Mouse (Mus musculus): ENCODE measurements around the gene Slc22a29. TPM values are rescaled to one million over a fixed set of nuclear protein-coding genes. Genes with fewer than 3 reads are reported as not detected.
"Not testable (repeated sequence)": the region's sequence is repeated elsewhere in the genome, so short reads cannot be mapped to it uniquely, and the experiment has no call there.

Gene Slc22a29
- polyA plus RNA-seq (2015; fragmentation: Nextera tagmentation; extraction: Ambion mirVana), result 0.62 and 0.73 TPM in 2 replicates

DNA sequence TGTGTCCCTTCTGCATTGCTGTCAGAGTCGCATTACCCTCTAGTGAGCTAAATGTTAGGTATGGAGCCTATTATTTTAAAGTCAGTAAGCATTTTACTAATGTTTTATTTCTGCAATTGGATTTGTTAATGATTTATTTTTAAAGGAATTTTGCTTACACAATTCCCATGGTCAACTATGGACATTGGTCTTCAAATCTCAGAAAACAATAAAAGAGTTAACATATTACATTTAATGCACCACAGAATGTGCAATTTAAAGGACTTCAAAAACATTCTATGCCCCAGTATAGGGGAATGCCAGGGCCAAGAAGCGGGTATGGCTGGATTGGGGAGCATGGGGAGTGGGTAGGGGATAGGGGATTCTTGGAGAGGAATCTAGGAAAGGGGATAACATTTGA, at the start of gene Slc22a29:
Gene Slc22a29 (minus strand): TSS at position 101 of the 400 bp plus-strand sequence.
- 80% methylated on average over 2 of the region's 2 CpGs for WGBS
- H3K36me3 ChIP-seq, result no peaks in the 10 kb centered on the region
- H3K4me2 ChIP-seq, result no peak within 1 kb of the TSS
- H3K9ac ChIP-seq, result no peak within 1 kb of the TSS
- no peaks in the 10 kb centered on the region for H3K27me3 ChIP-seq
- no peaks in the 10 kb centered on the region for H3K4me1 ChIP-seq
- no peak within 1 kb of the TSS for H3K4me3 ChIP-seq (replicated peaks)
- ATAC-seq (replicated peaks; ENCODE audit: low FRiP score), result no peak
- no peak within 1 kb of the TSS for H3K27ac ChIP-seq
- H3K9me3 ChIP-seq (replicated peaks), result no peaks in the 10 kb centered on the region

DNA sequence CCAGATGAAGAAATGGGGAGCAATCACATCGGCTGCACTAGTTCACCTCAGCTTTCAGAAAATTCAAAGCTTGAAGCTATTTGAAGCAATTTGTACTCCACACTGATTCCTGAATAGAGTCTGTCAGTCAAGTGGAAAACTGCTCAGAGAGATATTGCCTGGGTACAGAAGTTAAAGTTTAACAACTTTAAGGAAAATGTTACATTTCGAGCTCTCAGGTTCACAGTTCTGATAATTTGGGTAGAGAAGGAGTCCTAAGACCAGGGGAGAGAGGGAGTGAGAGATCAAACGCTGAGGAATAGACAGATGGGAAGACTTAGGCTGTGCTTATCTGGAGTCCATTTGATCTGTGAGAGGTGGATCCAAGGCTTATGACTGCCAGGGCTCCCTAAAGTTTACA, 46.6 kb upstream of the Slc22a29 start:
- no peaks in the 10 kb centered on the region for H3K9me3 ChIP-seq (replicated peaks)
- no peaks in the 10 kb centered on the region for H3K36me3 ChIP-seq
- H3K4me2 ChIP-seq, result no peak overlapping the region
- H3K4me1 ChIP-seq, result no peaks in the 10 kb centered on the region
- no peaks in the 10 kb centered on the region for H3K27me3 ChIP-seq
- WGBS, result 62% methylated on average over 3 of the region's 3 CpGs
- H3K9ac ChIP-seq, result no peak overlapping the region
- no peak overlapping the region for H3K4me3 ChIP-seq (replicated peaks)
- ATAC-seq (replicated peaks; ENCODE audit: low FRiP score), result peak; percentile 67
- H3K27ac ChIP-seq, result peak overlapping the region; percentile 48; the same call in 1 of the 2 replicates

DNA sequence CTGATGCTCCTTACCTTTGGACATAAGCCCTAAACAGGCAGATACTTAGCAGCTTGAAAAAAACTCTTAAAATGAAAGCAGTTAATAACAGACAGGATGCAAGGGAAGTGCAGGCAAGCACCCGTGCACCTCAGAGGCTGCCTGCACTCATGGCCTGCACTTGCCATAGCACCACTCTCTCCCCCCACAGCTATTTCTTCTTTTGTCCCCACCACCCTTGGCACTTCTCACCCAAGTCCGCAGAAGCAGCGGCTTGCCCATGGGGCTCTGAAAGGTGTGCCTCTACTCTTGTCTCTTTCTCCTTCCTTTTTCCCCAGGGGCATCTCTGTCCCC, 34.0 kb upstream of the Slc22a29 start:
- WGBS, result 31% methylated on average over 3 of the region's 3 CpGs
- H3K27ac ChIP-seq, result peak overlapping the region; percentile 91
- H3K4me2 ChIP-seq, result peak overlapping the region; percentile 70
- no peaks in the 10 kb centered on the region for H3K9me3 ChIP-seq (replicated peaks)
- peak overlapping the region; percentile 65 for H3K4me3 ChIP-seq (replicated peaks)
- H3K36me3 ChIP-seq, result no peaks in the 10 kb centered on the region
- H3K9ac ChIP-seq, result peak overlapping the region; percentile 57
- no peaks in the 10 kb centered on the region for H3K27me3 ChIP-seq
- no peaks in the 10 kb centered on the region for H3K4me1 ChIP-seq
- ATAC-seq (replicated peaks; ENCODE audit: low FRiP score), result no peak

DNA sequence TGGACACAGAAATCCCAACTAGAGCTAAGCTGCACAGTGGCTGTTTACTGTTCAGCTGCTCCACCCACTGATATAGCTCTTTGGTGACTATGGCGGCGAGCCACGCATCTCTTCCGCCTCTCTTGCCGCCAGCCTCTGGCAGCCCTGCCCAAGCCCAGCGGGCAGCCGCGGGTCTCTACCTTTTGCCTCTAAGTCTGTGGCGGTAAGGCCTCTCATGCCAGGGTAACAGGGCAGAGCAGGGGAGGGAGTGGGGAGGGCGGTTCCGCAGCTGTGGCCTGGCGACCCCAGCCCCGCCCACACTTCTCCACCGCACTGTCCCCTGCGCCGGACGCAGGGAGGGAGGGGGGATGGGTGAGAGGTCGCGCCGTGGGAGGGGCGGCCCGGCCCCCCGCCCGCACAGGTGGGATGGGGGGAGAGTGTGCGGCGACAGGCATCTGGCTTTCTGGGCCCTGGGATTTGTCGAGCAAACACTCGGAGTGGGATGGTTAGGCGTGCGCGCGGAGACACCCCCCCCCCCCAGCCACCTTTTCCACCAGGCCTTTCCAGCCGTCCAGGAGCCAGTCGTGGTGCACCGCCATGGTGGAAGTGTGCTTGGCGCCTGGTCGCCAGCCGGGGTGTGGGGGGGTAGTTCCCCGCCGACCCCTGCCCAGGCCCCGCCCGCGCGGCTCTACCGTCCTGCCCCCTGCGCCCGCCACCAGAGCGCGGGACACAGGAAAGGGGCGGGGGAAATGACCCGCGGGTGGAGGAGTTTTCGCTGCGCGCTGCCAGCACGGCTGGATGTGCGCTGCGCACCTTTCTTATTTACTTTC, 33.4 kb upstream of the Slc22a29 start:
- no peaks in the 10 kb centered on the region for H3K9me3 ChIP-seq (replicated peaks)
- peak overlapping the region; percentile 70 for H3K4me2 ChIP-seq
- ATAC-seq (replicated peaks; ENCODE audit: low FRiP score), result peak; percentile 99
- no peaks in the 10 kb centered on the region for H3K4me1 ChIP-seq
- no peaks in the 10 kb centered on the region for H3K36me3 ChIP-seq
- peak overlapping the region; percentile 65 for H3K4me3 ChIP-seq (replicated peaks)
- peak overlapping the region; percentile 57 for H3K9ac ChIP-seq
- no peaks in the 10 kb centered on the region for H3K27me3 ChIP-seq
- 10% methylated on average over 44 of the region's 58 CpGs for WGBS
- H3K27ac ChIP-seq, result peak overlapping the region; percentile 91

DNA sequence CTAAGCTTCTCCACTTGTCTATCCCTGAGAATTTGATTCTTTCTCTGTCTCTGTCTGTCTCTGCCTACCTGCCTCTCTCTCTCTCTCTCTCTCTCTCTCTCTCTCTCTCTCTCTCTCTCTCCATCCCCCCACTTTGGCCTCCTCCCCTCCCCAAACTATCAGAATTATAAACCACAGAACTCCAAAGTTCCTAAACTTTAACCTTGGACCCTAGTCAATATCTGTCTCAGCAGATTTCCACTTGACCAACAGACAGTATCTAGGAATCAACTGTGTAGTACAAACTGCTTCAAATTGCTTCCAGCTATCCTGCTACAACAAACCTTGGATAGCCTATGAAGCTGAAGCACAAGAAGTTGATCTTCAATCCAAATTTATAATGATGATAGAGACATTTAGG, 10.2 kb upstream of the Slc22a29 start:
- Histone ChIP-seq H3K27me3 (no peaks in the 10 kb centered on the region), H3K4me3 (replicated peaks) (no peak overlapping the region), H3K4me2 (no peak overlapping the region), H3K27ac (no peak overlapping the region), H3K9me3 (replicated peaks) (no peaks in the 10 kb centered on the region; the same call in 1 of the 2 replicates), H3K9ac (no peak overlapping the region), H3K36me3 (no peaks in the 10 kb centered on the region), H3K4me1 (no peaks in the 10 kb centered on the region)
- no peak for ATAC-seq (replicated peaks; ENCODE audit: low FRiP score)

DNA sequence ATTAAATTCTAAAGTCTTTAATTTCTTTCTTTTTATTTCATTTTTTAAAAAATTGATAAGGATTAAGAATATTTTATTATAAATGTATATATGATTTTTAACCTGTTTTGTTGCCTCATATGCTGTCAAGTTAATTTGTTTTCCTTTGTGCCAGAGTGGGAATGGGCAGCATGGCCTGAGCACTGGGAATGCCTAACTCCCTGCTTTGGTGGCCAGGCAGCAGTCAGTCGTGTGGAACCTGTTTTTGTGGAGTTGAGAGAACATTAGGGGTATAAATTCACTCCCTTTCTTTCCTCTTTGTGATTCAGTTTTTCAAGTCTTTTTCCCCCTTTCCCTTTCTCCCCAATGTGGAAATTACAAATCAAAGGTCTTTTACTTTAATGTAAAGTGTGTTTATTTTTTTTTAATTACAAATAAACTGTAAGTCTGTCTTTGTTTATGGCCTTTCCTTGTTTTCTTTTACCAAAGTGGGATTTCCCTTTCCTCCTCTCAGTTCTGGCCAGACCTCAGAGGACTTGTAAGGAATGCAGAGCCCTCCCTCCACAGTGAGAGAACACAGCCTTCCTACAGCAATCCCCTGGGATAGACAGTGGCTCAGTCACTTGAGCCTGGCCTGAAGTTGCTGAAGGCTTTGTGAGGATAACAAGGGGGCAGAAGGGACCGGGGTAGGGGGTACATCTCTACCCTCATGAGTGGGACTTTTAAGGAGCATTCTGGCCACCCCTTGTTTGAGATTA, 69.7 kb downstream of the Slc22a29 start:
- Histone ChIP-seq H3K27ac (peak overlapping the region; percentile 56; the same call in 1 of the 2 replicates), H3K27me3 (no peaks in the 10 kb centered on the region), H3K36me3 (no peaks in the 10 kb centered on the region), H3K9ac (no peak overlapping the region), H3K4me1 (0 out of 2 replicates have a peak, but pooled peaks cover 4% of the 10 kb centered on the region), H3K4me2 (no peak overlapping the region), H3K4me3 (replicated peaks) (no peak overlapping the region), H3K9me3 (replicated peaks) (0 out of 2 replicates have a peak, but pooled peaks cover 2% of the 10 kb centered on the region)
- ATAC-seq (replicated peaks; ENCODE audit: low FRiP score), result peak; percentile 86
- 44% methylated on average over 2 of the region's 2 CpGs for WGBS

DNA sequence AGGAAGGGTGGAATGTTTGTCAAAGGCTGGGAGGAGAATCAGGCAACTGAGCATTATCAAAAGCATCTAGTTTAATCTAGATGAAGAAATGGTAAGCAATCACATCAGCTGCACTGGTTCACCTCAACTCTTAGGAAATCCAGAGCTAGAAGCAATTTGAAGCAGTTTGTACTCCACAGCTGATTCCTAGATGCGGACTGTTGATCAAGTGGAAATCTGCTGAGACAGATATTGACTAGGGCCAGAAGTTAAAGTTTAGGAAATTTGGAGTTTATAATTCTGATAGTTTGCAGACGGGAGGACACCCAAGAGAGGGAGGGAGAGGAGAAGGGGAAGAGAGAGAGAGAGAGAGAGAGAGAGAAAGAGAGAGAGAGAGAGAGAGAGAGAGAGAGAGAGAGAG, 76.0 kb downstream of the Slc22a29 start:
- H3K27me3 ChIP-seq; H3K4me2 ChIP-seq; ATAC-seq (replicated peaks; ENCODE audit: low FRiP score); H3K9ac ChIP-seq; H3K4me3 ChIP-seq (replicated peaks); H3K4me1 ChIP-seq; H3K27ac ChIP-seq; H3K9me3 ChIP-seq (replicated peaks); H3K36me3 ChIP-seq: not testable (repeated sequence)
- 71% methylated on average over 2 of the region's 2 CpGs for WGBS

DNA sequence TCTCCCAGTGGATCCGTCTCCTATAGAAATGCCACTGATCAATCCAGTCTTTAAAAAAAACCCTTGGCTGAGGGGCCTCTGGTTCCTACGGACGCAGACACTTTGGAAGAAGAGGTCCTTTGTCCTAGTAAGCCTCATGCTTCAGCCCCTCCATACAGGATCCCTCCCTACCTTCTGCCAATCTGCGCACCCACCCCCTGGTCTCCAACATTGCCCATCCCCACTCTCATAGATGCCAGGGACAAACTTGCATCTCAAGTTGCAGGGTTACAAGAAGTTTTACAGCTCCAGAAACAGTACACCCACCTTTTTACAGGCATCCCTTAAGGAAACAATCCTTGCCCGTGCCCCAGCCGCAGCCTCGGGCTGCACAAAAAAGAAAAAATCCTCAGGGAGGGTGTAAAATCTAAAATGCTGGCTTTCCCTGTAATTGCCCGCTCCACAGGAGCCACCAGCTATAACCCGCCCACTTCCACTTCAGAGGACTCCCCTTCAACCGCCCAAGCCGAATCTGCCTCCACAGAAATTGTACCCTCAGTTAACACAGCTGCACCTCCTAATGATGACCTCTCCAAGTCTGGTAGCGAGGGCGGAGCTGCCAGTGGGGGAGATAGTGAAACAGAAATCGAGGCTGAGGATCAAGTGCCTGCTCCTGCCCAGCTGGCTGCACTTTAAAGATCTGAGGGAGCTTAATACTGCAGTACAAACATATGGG, 84.4 kb downstream of the Slc22a29 start:
- peak; percentile 91 for ATAC-seq (replicated peaks; ENCODE audit: low FRiP score)
- 38% methylated on average over 14 of the region's 14 CpGs for WGBS
- not testable (repeated sequence) for H3K9me3 ChIP-seq (replicated peaks); H3K36me3 ChIP-seq; H3K4me1 ChIP-seq; H3K27me3 ChIP-seq; H3K27ac ChIP-seq; H3K9ac ChIP-seq
- peak overlapping the region; percentile 16 for H3K4me3 ChIP-seq (replicated peaks)
- peak overlapping the region; percentile 45 for H3K4me2 ChIP-seq

DNA sequence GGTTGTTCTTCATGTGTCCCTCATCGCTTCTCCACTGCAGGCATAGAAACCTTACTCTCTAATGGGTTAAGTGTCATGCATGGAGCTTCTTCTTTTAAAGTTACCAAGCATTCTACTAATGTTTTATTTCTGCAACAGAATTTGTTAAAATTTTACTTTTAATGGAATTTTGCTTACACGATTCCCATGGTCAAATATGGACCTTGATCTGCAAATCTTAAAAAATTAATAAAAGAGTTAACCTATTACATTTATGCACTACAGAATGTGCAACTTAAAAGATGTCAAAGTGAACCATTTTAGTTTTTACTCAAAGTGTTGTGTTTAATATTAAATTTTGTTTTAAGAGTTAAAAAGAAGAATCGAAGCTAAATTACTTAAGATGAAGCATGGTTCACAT, 86.8 kb downstream of the Slc22a29 start, which contains the start of gene Slc22a28:
Gene Slc22a28 (minus strand): TSS at position 102 of the 400 bp plus-strand sequence.
- not testable (repeated sequence) for H3K9me3 ChIP-seq (replicated peaks); H3K4me3 ChIP-seq (replicated peaks); ATAC-seq (replicated peaks; ENCODE audit: low FRiP score); H3K4me2 ChIP-seq; H3K27ac ChIP-seq; H3K27me3 ChIP-seq; H3K4me1 ChIP-seq; H3K36me3 ChIP-seq; H3K9ac ChIP-seq
- 86% methylated on average over 2 of the region's 3 CpGs for WGBS

Other genes starting within 250 kb of the Slc22a29 start
- gene Slc22a28, start 86.9 kb downstream of the Slc22a29 start, polyA plus RNA-seq (2015; fragmentation: Nextera tagmentation; extraction: Ambion mirVana), result 2.0 and 2.3 TPM in 2 replicates
- 2.2 and 2.3 TPM in 2 replicates for gene Slc22a30, start 186.2 kb upstream of the Slc22a29 start, polyA plus RNA-seq (2015; fragmentation: Nextera tagmentation; extraction: Ambion mirVana)